Mouse (Mus musculus) cerebellum, adult 2 months (tissue): ENCODE data around the gene Csnk1d. TPM values are rescaled to one million over a fixed set of nuclear protein-coding genes. Genes with fewer than 3 reads are reported as not detected.
A peak's percentile ranks its signal among the peaks of the same experiment; 100 is the strongest.

Experiments
- DNase-seq, 2 experiments: peaks; one replicate each; pipeline ENCODE4 v3.0.0; 2021
- H3K27ac ChIP-seq: fragments of 200-500 bp; 2 replicates; pipeline ENCODE4 v1.5.1; 2012; ENCODE audit warnings: low read length, control low read depth, inconsistent platforms; ENCODE audit not compliant: insufficient read depth
- H3K27me3 ChIP-seq: fragments of 200-500 bp; 2 replicates; pipeline ENCODE4 v1.6.1; 2012; ENCODE audit warnings: inconsistent platforms, mild to moderate bottlenecking, low read length, moderate library complexity; ENCODE audit not compliant: control insufficient read depth, insufficient read depth
- H3K4me1 ChIP-seq: fragments of 200-500 bp; 2 replicates; pipeline ENCODE4 v1.6.1; 2011; ENCODE audit warnings: low read length; ENCODE audit not compliant: control insufficient read depth, insufficient read depth
- H3K4me3 ChIP-seq: fragments of 200-500 bp; replicated peaks from 2 replicates; pipeline ENCODE3; 2011; ENCODE audit warnings: mild to moderate bottlenecking, low read depth, low read length, control low read depth; ENCODE audit not compliant: insufficient read depth
- CTCF ChIP-seq: fragments of 200-500 bp; IDR thresholded peaks from 2 replicates; pipeline ENCODE4 v1.5.1; 2011; ENCODE audit warnings: low read depth, mild to moderate bottlenecking, control low read depth, low read length, moderate library complexity, borderline replicate concordance; ENCODE audit not compliant: insufficient read depth
- POLR2A ChIP-seq: fragments of 200-500 bp; IDR thresholded peaks from 2 replicates; pipeline ENCODE4 v1.6.1; 2011; ENCODE audit warnings: low read length, control low read depth, borderline replicate concordance; ENCODE audit not compliant: insufficient read depth
- WGBS: fragments of 180-500 bp; shearing (Covaris S2); methylation state at CpG from one replicate; pipeline ENCODE4 v1.1.7; 2018; 5-methylcytosine and 5-hydroxymethylcytosine counted together
- polyA plus RNA-seq: library from polyadenylated mRNA; depleted of rRNA; stranded (reverse); fragments of >200 nt; gene quantifications from 2 replicates; pipeline ENCODE4 v1.2.3, GENCODE M21; 2012

Gene Csnk1d
- polyA plus RNA-seq, 1 experiment: 111 TPM

- H3K27me3 ChIP-seq: no peaks in the 10 kb centered on the region
- peaks cover 21% of the 10 kb centered on the region for H3K4me1 ChIP-seq
- no peak for DNase-seq
- no peak for TF ChIP-seq POLR2A
- no peak for TF ChIP-seq CTCF
- no peak overlapping the region for H3K4me3 ChIP-seq
- no peak overlapping the region for H3K27ac ChIP-seq
- WGBS: 48% methylated on average over 5 of the region's 5 CpGs
Observed at GRCm38 (mm10) chr11:120993586-120993985, 2.5 kb upstream of the Csnk1d start.

- no peak for TF ChIP-seq POLR2A
- TF ChIP-seq CTCF: no peak
- Histone ChIP-seq H3K4me1 (peaks cover 25% of the 10 kb centered on the region), H3K27me3 (no peaks in the 10 kb centered on the region), H3K4me3 (no peak overlapping the region), H3K27ac (no peak overlapping the region)
- no peak for DNase-seq
- 96% methylated on average over 3 of the region's 3 CpGs for WGBS
Observed at GRCm38 (mm10) chr11:120993080-120993479, 1.9 kb upstream of the Csnk1d start.

- H3K27me3 ChIP-seq: no peaks in the 10 kb centered on the region
- H3K4me3 ChIP-seq: peak overlapping the region; percentile 62
- peaks cover 29% of the 10 kb centered on the region for H3K4me1 ChIP-seq
- H3K27ac ChIP-seq: peak overlapping the region; percentile 73
- peak in 1 of 2 experiments; percentile 51 for DNase-seq
- WGBS: 23% methylated on average over 3 of the region's 3 CpGs
- TF ChIP-seq POLR2A (no peak), CTCF (no peak)
Observed at GRCm38 (mm10) chr11:120991791-120992190, 661 bp upstream of the Csnk1d start.

GRCm38 (mm10) chr11:120990126-120990781, 876 bp downstream of the Csnk1d start:
- Histone ChIP-seq H3K4me3 (peak overlapping the region; percentile 62), H3K27ac (peak overlapping the region; percentile 79; the same call in 1 of the 2 replicates), H3K27me3 (no peaks in the 10 kb centered on the region), H3K4me1 (peaks cover 29% of the 10 kb centered on the region)
- WGBS: 3% methylated on average over 26 of the region's 35 CpGs
- peak; percentile 39 for DNase-seq
- TF ChIP-seq POLR2A (no peak), CTCF (no peak)

- Histone ChIP-seq H3K27ac (no peak overlapping the region), H3K27me3 (no peaks in the 10 kb centered on the region), H3K4me1 (peaks cover 34% of the 10 kb centered on the region), H3K4me3 (peak overlapping the region; percentile 62)
- 0% methylated on average over 1 of the region's 1 CpGs for WGBS
- TF ChIP-seq CTCF (no peak), POLR2A (no peak)
- DNase-seq: no peak
Observed at GRCm38 (mm10) chr11:120989523-120989922, 1.6 kb downstream of the Csnk1d start.

- TF ChIP-seq POLR2A (no peak), CTCF (no peak)
- WGBS: 22% methylated on average over 4 of the region's 4 CpGs
- no peak for DNase-seq
- Histone ChIP-seq H3K27me3 (no peaks in the 10 kb centered on the region), H3K4me3 (no peak overlapping the region), H3K4me1 (peaks cover 31% of the 10 kb centered on the region), H3K27ac (no peak overlapping the region)
Observed at GRCm38 (mm10) chr11:120988410-120988809, 2.7 kb downstream of the Csnk1d start.

GRCm38 (mm10) chr11:120987608-120988007, 3.5 kb downstream of the Csnk1d start:
- Histone ChIP-seq H3K4me3 (no peak overlapping the region), H3K27me3 (no peaks in the 10 kb centered on the region), H3K27ac (no peak overlapping the region), H3K4me1 (peaks cover 25% of the 10 kb centered on the region)
- WGBS: 50% methylated on average over 3 of the region's 3 CpGs
- no peak for DNase-seq
- TF ChIP-seq CTCF: no peak
- no peak for TF ChIP-seq POLR2A
